Comparison of ENCODE assay signal across 16 mouse cellular contexts in genomic region chr1:84325309-84325708, GRCm38 (mm10). TPM values are rescaled to one million over a fixed set of nuclear protein-coding genes. Genes with fewer than 3 reads are reported as not detected.
DNase-seq lines count a peak whose midpoint lies in the region; ATAC-seq lines count a peak whose summit lies in the region.
"Had no signal": no experiment of that assay in that cellular context is flagged by ENCODE, and none has a peak within 500 bp of the region (broad histone marks: within the 10 kb centered on the region; RNA-seq: fewer than 3 reads in every experiment).

No protein-coding gene starts in this region.

- peak; percentile 19 for DNase-seq in adrenal gland, postnatal 10 days
- no peak for DNase-seq in adrenal gland, adult 8-10 months
- DNase-seq in heart, postnatal 10 days, result peak; percentile 35 to 41
- no peak for DNase-seq in heart, embryonic 10.5 days (ENCODE audit: low spot score)
- DNase-seq in kidney, postnatal 4 days, result peak; percentile 58 to 61
- DNase-seq in right cerebral cortex, postnatal 14 days, result peak; percentile 11
- no peak for DNase-seq in right cerebral cortex, postnatal 25 days
- DNase-seq: cerebellum, postnatal 25 days; heart, adult 2 months; liver, postnatal 0 days; right cerebral cortex, adult 18-20 months; thymus, postnatal 4 days had no signal

- H3K4me3 ChIP-seq in heart, embryonic 10.5 days, result no peak overlapping the region
- no peak overlapping the region for H3K4me3 ChIP-seq in kidney, embryonic 15.5 days (replicated peaks)
- H3K4me3 ChIP-seq: embryonic facial prominence, embryonic 12.5 days; heart, adult 2 months; limb, embryonic 15.5 days; neural tube, embryonic 12.5 days had no signal

- ATAC-seq in kidney, embryonic 15.5 days (replicated peaks; ENCODE audit: low FRiP score), result no peak
- ATAC-seq: liver, postnatal 0 days had no signal

- 69% methylated on average over 3 of the region's 3 CpGs for WGBS in heart, embryonic 10.5 days
- 46% methylated on average over 3 of the region's 3 CpGs for WGBS in kidney, embryonic 15.5 days

- no peaks in the 10 kb centered on the region for H3K4me1 ChIP-seq in heart, embryonic 10.5 days
- peaks cover 6% of the 10 kb centered on the region; the same call in 1 of the 2 replicates for H3K4me1 ChIP-seq in kidney, embryonic 15.5 days
- H3K4me1 ChIP-seq: embryonic facial prominence, embryonic 12.5 days; neural tube, embryonic 12.5 days had no signal

- no peak overlapping the region for H3K4me2 ChIP-seq in kidney, embryonic 15.5 days
- H3K4me2 ChIP-seq: embryonic facial prominence, embryonic 12.5 days; limb, embryonic 15.5 days; neural tube, embryonic 12.5 days had no signal

- no peaks in the 10 kb centered on the region for H3K9me3 ChIP-seq in heart, embryonic 10.5 days
- H3K9me3 ChIP-seq in kidney, embryonic 15.5 days (replicated peaks), result no peaks in the 10 kb centered on the region
- H3K9me3 ChIP-seq: embryonic facial prominence, embryonic 12.5 days; limb, embryonic 15.5 days; neural tube, embryonic 12.5 days had no signal

- intact Hi-C loops in heart, postnatal 10 days (cut with DNase I), result no loop called here

- H3K27me3 ChIP-seq in heart, embryonic 10.5 days (ENCODE audit: insufficient read depth, poor library complexity, severe bottlenecking), result no peaks in the 10 kb centered on the region
- no peaks in the 10 kb centered on the region for H3K27me3 ChIP-seq in kidney, embryonic 15.5 days
- H3K27me3 ChIP-seq: embryonic facial prominence, embryonic 12.5 days; limb, embryonic 15.5 days; neural tube, embryonic 12.5 days had no signal

- no peak overlapping the region for H3K27ac ChIP-seq in heart, embryonic 10.5 days
- no peak overlapping the region for H3K27ac ChIP-seq in kidney, embryonic 15.5 days
- H3K27ac ChIP-seq: embryonic facial prominence, embryonic 12.5 days; heart, adult 2 months; limb, embryonic 15.5 days; neural tube, embryonic 12.5 days had no signal

- no peaks in the 10 kb centered on the region for H3K36me3 ChIP-seq in heart, embryonic 10.5 days
- no peaks in the 10 kb centered on the region for H3K36me3 ChIP-seq in kidney, embryonic 15.5 days
- H3K36me3 ChIP-seq: embryonic facial prominence, embryonic 12.5 days; limb, embryonic 15.5 days; neural tube, embryonic 12.5 days had no signal

- no peak overlapping the region for H3K9ac ChIP-seq in kidney, embryonic 15.5 days
- H3K9ac ChIP-seq: embryonic facial prominence, embryonic 12.5 days; limb, embryonic 15.5 days; liver, postnatal 0 days; neural tube, embryonic 12.5 days had no signal

RNA-seq across cellular contexts. Expression of gene Pid1, which starts 38.7 kb away (rescaled TPM):
- 10 to 100 TPM; 24.9 to 26.4 TPM for total RNA-seq in adrenal gland, postnatal 10 days (2021)
- 10 to 100 TPM; 20.3 to 41.2 (median 29.3) TPM for total RNA-seq in adrenal gland, adult 8-10 months (2022)
- total RNA-seq in heart, postnatal 10 days (2021), result 10 to 100 TPM; 14.2 to 15.5 TPM
- 2.4 and 9.7 TPM in 2 replicates for polyA plus RNA-seq in heart, embryonic 10.5 days (2016; fragmentation: Nextera tagmentation; extraction: Ambion mirVana)
- polyA plus RNA-seq in kidney, embryonic 15.5 days (2015; fragmentation: Nextera tagmentation; extraction: Ambion mirVana), result 34.5 and 35.9 TPM in 2 replicates

Comparison
In these comparisons a context has a peak if more than half of its experiments do, and no peak if none do; other contexts are left out.
1. DNase-seq: peak in adrenal gland, postnatal 10 days (single experiment), heart, postnatal 10 days (2 of 2), kidney, postnatal 4 days (2 of 2) and right cerebral cortex, postnatal 14 days (single experiment); none in adrenal gland, adult 8-10 months (single experiment), heart, embryonic 10.5 days (single experiment) and right cerebral cortex, postnatal 25 days (single experiment).